Mouse (Mus musculus) heart, adult 9 months (tissue): ENCODE measurements around the gene Gm29609.

Experiments used
- DNase-seq, 2 experiments: peaks; one replicate each; pipeline ENCODE4 v3.0.0; 2022; ENCODE audit warnings: low spot score in 2 of 2

Gene Gm29609

GRCm38 (mm10) chr5:31198170-31198569 lies 18.5 kb upstream of the Gm29609 start:
- no peak for DNase-seq

GRCm38 (mm10) chr5:31197072-31197471 lies 17.4 kb upstream of the Gm29609 start:
- DNase-seq: no peak

- no peak for DNase-seq
Measured at GRCm38 (mm10) chr5:31196207-31196606, 16.5 kb upstream of the Gm29609 start.

GRCm38 (mm10) chr5:31195671-31196070 lies 16.0 kb upstream of the Gm29609 start:
- no peak for DNase-seq

- DNase-seq: no peak
Measured at GRCm38 (mm10) chr5:31194486-31195485, 15.1 kb upstream of the Gm29609 start.

GRCm38 (mm10) chr5:31193631-31194281 lies 14.0 kb upstream of the Gm29609 start:
- no peak for DNase-seq

GRCm38 (mm10) chr5:31192939-31193630 lies 13.4 kb upstream of the Gm29609 start, which contains the start of the genes Snx17 and Eif2b4:
Gene Snx17 (plus strand): TSS chr5:31193227.
Gene Eif2b4 (minus strand): TSS chr5:31193430.
- DNase-seq: peak; percentile 99

GRCm38 (mm10) chr5:31192045-31192938 lies 12.6 kb upstream of the Gm29609 start:
- DNase-seq: no peak

GRCm38 (mm10) chr5:31190201-31190600 lies 10.5 kb upstream of the Gm29609 start:
- DNase-seq: no peak

GRCm38 (mm10) chr5:31188223-31188840 lies 8.6 kb upstream of the Gm29609 start:
- no peak for DNase-seq

- no peak for DNase-seq
Measured at GRCm38 (mm10) chr5:31183678-31184077, 4.0 kb upstream of the Gm29609 start.

GRCm38 (mm10) chr5:31181183-31181770 lies 1.6 kb upstream of the Gm29609 start:
- no peak for DNase-seq

- no peak for DNase-seq
Measured at GRCm38 (mm10) chr5:31179301-31179765, 378 bp downstream of the Gm29609 start.

GRCm38 (mm10) chr5:31168630-31169029 lies 11.1 kb downstream of the Gm29609 start:
- DNase-seq: no peak

GRCm38 (mm10) chr5:31164878-31165277 lies 14.8 kb downstream of the Gm29609 start:
- no peak for DNase-seq

- no peak for DNase-seq
Measured at GRCm38 (mm10) chr5:31162462-31162861, 17.2 kb downstream of the Gm29609 start.

- DNase-seq: peak; percentile 83 to 90
Measured at GRCm38 (mm10) chr5:31154152-31154553, 25.6 kb downstream of the Gm29609 start, which contains the start of gene Mpv17. Gene Mpv17 (minus strand): TSS chr5:31154251.

GRCm38 (mm10) chr5:31153516-31154151 lies 26.1 kb downstream of the Gm29609 start:
- DNase-seq: peak; percentile 55

GRCm38 (mm10) chr5:31151746-31152145 lies 28.0 kb downstream of the Gm29609 start:
- DNase-seq: peak; percentile 35 to 63
